Mouse (Mus musculus) myocyte (in vitro differentiated cells): Measurements from ENCODE around the gene Pdzd2. TPM values are rescaled to one million over a fixed set of nuclear protein-coding genes. Genes with fewer than 3 reads are reported as not detected.

Experiments used
- H3K27me3 ChIP-seq: one replicate; pipeline ENCODE4 v1.6.1; 2011; ENCODE audit not compliant: control insufficient read depth, insufficient read depth, insufficient read length
- H3K36me3 ChIP-seq: one replicate; pipeline ENCODE4 v1.6.1; 2011; ENCODE audit not compliant: control insufficient read depth, insufficient read depth
- H3K4me2 ChIP-seq: one replicate; pipeline ENCODE4 v1.6.1; 2011; ENCODE audit warnings: low read depth, control low read depth
- H3K4me3 ChIP-seq: one replicate; pipeline ENCODE4 v1.5.1; 2011; ENCODE audit warnings: mild to moderate bottlenecking, control low read depth, moderate library complexity
- H3K79me2 ChIP-seq: one replicate; pipeline ENCODE4 v1.6.1; 2011; ENCODE audit not compliant: control insufficient read depth, insufficient read depth
- H3ac ChIP-seq: one replicate; pipeline ENCODE4 v1.6.1; 2011; ENCODE audit not compliant: control insufficient read depth, insufficient read length
- CEBPB ChIP-seq: IDR thresholded peaks from 2 replicates; pipeline ENCODE4 v1.6.1; 2011; ENCODE audit warnings: mild to moderate bottlenecking, moderate library complexity; ENCODE audit not compliant: poor library complexity, insufficient read depth, severe bottlenecking
- E2F4 ChIP-seq: IDR thresholded peaks from one replicate; pipeline ENCODE4 v1.6.1; 2011; ENCODE audit warnings: mild to moderate bottlenecking, control low read depth, moderate library complexity; ENCODE audit not compliant: insufficient read depth
- MAX ChIP-seq: IDR thresholded peaks from one replicate; pipeline ENCODE4 v1.6.1; 2011; ENCODE audit warnings: low read depth, mild to moderate bottlenecking, control low read depth
- MYOD1 ChIP-seq, 3 experiments: IDR thresholded peaks; one replicate each; pipeline ENCODE4 v1.6.1; 2011; ENCODE audit warnings: control low read depth in 2 of 3, low read depth in 2 of 3, mild to moderate bottlenecking in 2 of 3, moderate library complexity in 1 of 3; ENCODE audit not compliant: insufficient read length in 2 of 3, control insufficient read depth in 1 of 3
- MYOG ChIP-seq, 3 experiments: IDR thresholded peaks; one replicate each; pipeline ENCODE4 v1.6.1; 2011; ENCODE audit warnings: control low read depth in 2 of 3, low read depth in 2 of 3, mild to moderate bottlenecking in 2 of 3; ENCODE audit not compliant: insufficient read length in 2 of 3, control insufficient read depth in 1 of 3, insufficient read depth in 1 of 3
- POLR2A ChIP-seq: IDR thresholded peaks from one replicate; pipeline ENCODE4 v1.6.1; 2011; ENCODE audit warnings: low read depth, mild to moderate bottlenecking, control low read depth, moderate library complexity; ENCODE audit not compliant: insufficient read length
- POLR2AphosphoS2 ChIP-seq: IDR thresholded peaks from one replicate; pipeline ENCODE4 v1.6.1; 2011; ENCODE audit warnings: low read depth, control low read depth; ENCODE audit not compliant: insufficient read length
- REST ChIP-seq: IDR thresholded peaks from one replicate; pipeline ENCODE4 v1.6.1; 2011; ENCODE audit warnings: mild to moderate bottlenecking, control low read depth, moderate library complexity; ENCODE audit not compliant: insufficient read depth, insufficient read length
- SRF ChIP-seq: IDR thresholded peaks from one replicate; pipeline ENCODE4 v1.6.1; 2011; ENCODE audit warnings: low read depth; ENCODE audit not compliant: control insufficient read depth, insufficient read length
- TCF12 ChIP-seq: IDR thresholded peaks from one replicate; pipeline ENCODE4 v1.6.1; 2011; ENCODE audit warnings: mild to moderate bottlenecking, control low read depth; ENCODE audit not compliant: poor library complexity, insufficient read depth, severe bottlenecking
- TCF3 ChIP-seq: IDR thresholded peaks from one replicate; pipeline ENCODE4 v1.6.1; 2011; ENCODE audit warnings: low read depth, control low read depth; ENCODE audit not compliant: insufficient read length
- USF1 ChIP-seq: IDR thresholded peaks from one replicate; pipeline ENCODE4 v1.6.1; 2011; ENCODE audit warnings: low read depth, mild to moderate bottlenecking, control low read depth, moderate library complexity
- polyA plus RNA-seq: library from polyadenylated mRNA; unstranded; fragments of >200 nt; fragmentation: generic; extraction: Trizol; gene quantifications from one replicate; pipeline ENCODE4 v1.2.1, GENCODE M21; 2012; ENCODE audit warnings: missing spikeins

The Pdzd2 gene
- polyA plus RNA-seq, 1 experiment = 0.01 TPM

DNA sequence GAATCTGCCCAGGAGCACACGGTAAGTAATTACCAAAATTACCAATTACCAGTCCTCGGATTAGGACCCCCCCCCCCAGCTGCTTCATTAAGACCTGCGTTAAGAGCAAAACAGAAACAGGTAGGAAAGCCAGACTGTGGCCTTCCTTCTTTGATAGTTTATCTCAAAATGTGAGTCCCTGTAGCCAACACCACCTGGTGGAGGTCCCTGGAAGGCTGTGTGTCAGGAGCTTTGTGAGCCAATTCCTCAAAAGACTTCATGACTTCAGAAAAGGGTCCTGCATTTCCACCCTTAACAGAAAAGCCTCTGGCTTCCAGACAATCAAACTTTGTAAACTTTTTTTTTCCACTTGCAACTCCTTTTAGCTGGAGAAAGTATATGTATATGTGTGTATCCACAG lies 188.8 kb downstream of the Pdzd2 start:
- Histone ChIP-seq H3K27me3 (peaks cover 13% of the 10 kb centered on the region), H3K79me2 (no peaks in the 10 kb centered on the region), H3K4me2 (no peak overlapping the region), H3K36me3 (no peaks in the 10 kb centered on the region), H3ac (no peak overlapping the region), H3K4me3 (no peak overlapping the region)
- TF ChIP-seq CEBPB (no peak), SRF (no peak), POLR2AphosphoS2 (no peak), MYOD1 (IDR thresholded peaks at IDR 0.05; ENCODE audit: control insufficient read depth in 1 of 3, insufficient read length in 2 of 3, low read depth in 2 of 3) (no peak), MYOG (IDR thresholded peaks at IDR 0.05; ENCODE audit: control insufficient read depth in 1 of 3, insufficient read depth in 1 of 3, insufficient read length in 2 of 3, low read depth in 2 of 3) (no peak), TCF3 (no peak), POLR2A (no peak), MAX (no peak), REST (no peak), TCF12 (no peak), USF1 (no peak), E2F4 (no peak)

DNA sequence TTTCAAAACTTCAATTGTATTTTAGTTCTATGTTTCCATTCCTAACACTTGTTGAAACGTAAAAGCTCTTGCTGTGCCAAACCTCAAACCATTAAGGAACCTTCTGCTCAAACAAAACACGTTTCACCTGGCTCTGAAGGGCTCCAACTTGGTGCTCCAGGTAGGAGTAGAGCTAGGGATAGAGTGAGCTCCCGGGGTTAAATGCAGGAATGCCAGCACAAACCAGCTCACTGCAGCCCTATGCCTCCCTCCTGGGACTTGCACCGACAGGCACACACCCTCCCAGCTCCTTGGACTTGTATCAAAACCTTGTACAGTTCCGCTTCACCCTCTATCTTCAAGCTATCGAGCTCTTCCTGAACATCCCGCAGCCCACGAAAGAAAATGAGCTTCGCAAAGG lies 189.3 kb downstream of the Pdzd2 start:
- Histone ChIP-seq H3K27me3 (peaks cover 13% of the 10 kb centered on the region), H3K36me3 (no peaks in the 10 kb centered on the region), H3K4me3 (no peak overlapping the region)

DNA sequence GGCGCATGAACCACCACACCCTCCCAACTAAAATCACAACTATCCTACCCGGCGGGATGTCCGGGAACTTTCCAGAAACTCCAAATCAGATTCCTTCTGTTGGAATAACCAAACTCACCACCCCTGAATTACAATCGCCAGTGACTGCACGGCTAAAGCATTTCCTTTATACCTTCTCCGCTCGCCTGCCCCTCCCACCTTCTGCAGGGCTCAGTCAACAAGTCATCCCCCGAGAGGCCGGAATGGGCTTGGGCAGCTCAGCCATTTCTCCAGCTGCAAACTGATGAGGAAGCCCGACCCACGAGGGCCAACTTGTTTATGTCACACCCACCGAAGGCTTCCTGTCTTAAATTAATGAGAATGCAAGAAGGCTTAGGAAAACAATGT lies 189.8 kb downstream of the Pdzd2 start:
- TF ChIP-seq USF1 = no peak
- TF ChIP-seq TCF3 = no peak
- no peak for TF ChIP-seq POLR2A
- TF ChIP-seq CEBPB = no peak
- TF ChIP-seq REST = no peak
- TF ChIP-seq TCF12 = no peak
- TF ChIP-seq MYOG (IDR thresholded peaks at IDR 0.05; ENCODE audit: control insufficient read depth in 1 of 3, insufficient read depth in 1 of 3, insufficient read length in 2 of 3, low read depth in 2 of 3) = no peak
- no peak for TF ChIP-seq MAX
- Histone ChIP-seq H3K27me3 (peaks cover 13% of the 10 kb centered on the region), H3K36me3 (no peaks in the 10 kb centered on the region), H3K4me3 (no peak overlapping the region), H3K4me2 (no peak overlapping the region), H3ac (no peak overlapping the region), H3K79me2 (no peaks in the 10 kb centered on the region)

More for the DNA sequence above, 189.3 kb downstream of the Pdzd2 start:
- H3K4me2 ChIP-seq = no peak overlapping the region
- TF ChIP-seq TCF3 (no peak), SRF (no peak), CEBPB (no peak), POLR2AphosphoS2 (no peak)
- H3ac ChIP-seq = no peak overlapping the region
- H3K79me2 ChIP-seq = no peaks in the 10 kb centered on the region

DNA sequence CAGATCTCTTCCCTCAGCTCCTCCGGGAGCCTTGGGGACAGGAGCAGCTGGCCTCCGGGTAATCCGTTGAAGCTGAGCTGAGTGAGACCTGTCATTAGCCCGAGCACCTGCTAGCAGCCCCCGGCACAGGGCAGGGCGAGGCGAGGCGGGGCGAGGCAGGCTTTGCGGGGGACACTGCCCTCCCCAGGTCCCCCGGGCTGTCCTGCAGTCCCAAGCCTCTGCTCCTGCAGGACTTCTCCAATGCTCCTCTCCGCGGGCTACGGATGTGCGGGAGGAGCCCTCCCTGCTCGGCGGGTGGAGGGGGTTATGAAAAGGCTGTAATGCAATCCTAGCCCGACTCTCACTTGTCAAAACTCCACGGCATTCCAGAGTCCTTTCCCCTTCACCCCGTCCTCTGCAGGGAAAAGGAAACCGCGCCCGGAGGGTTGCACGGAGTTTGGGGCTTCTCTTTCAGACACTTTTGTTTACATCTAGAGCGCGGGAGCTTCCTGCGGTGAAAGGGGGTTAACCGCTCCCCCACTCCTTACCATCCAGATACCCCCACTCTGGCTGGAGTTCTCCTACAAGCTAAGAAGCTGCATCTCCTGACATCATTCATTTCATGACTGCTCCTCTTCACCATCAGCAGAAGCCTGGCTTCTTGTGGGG lies 190.3 kb downstream of the Pdzd2 start:
- Histone ChIP-seq H3K27me3 (peaks cover 13% of the 10 kb centered on the region), H3K36me3 (no peaks in the 10 kb centered on the region), H3K79me2 (no peaks in the 10 kb centered on the region), H3ac (no peak overlapping the region), H3K4me2 (no peak overlapping the region), H3K4me3 (no peak overlapping the region)
- TF ChIP-seq SRF (no peak), POLR2AphosphoS2 (no peak), MYOG (IDR thresholded peaks at IDR 0.05; ENCODE audit: control insufficient read depth in 1 of 3, insufficient read depth in 1 of 3, insufficient read length in 2 of 3, low read depth in 2 of 3) (no peak), CEBPB (no peak), USF1 (no peak), MAX (no peak), POLR2A (no peak), E2F4 (no peak), TCF12 (no peak), REST (no peak), TCF3 (no peak), MYOD1 (IDR thresholded peaks at IDR 0.05; ENCODE audit: control insufficient read depth in 1 of 3, insufficient read length in 2 of 3, low read depth in 2 of 3) (no peak)

DNA sequence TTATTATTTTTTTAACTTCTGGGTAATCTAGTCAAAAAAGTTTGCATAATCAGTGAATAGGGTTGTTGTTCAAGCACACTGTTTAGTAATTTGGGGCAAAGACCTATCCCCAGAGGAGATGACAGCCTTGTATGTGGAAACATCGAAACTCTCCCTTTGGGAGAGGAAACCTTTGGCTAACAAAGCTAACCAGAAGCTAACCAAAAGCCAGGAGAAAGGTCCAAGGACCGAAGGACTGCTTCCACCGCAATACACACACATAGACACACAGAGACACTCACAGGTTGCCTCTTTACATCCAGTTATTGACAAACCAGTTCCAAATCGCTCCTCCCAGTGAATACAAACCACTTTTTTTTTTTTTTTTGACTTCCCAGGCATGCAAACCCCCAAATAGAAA lies 191.0 kb downstream of the Pdzd2 start:
- TF ChIP-seq MYOG (IDR thresholded peaks at IDR 0.05; ENCODE audit: control insufficient read depth in 1 of 3, insufficient read depth in 1 of 3, insufficient read length in 2 of 3, low read depth in 2 of 3) (no peak), SRF (no peak), MAX (no peak), MYOD1 (IDR thresholded peaks at IDR 0.05; ENCODE audit: control insufficient read depth in 1 of 3, insufficient read length in 2 of 3, low read depth in 2 of 3) (no peak), USF1 (no peak), TCF12 (no peak), CEBPB (no peak), E2F4 (no peak), POLR2A (no peak), TCF3 (no peak), REST (no peak), POLR2AphosphoS2 (no peak)
- Histone ChIP-seq H3K4me3 (no peak overlapping the region), H3K79me2 (no peaks in the 10 kb centered on the region)

More for the DNA sequence above, 191.0 kb downstream of the Pdzd2 start:
- no peaks in the 10 kb centered on the region for H3K36me3 ChIP-seq
- no peak overlapping the region for H3ac ChIP-seq
- H3K4me2 ChIP-seq = no peak overlapping the region
- H3K27me3 ChIP-seq = peaks cover 13% of the 10 kb centered on the region
